Mouse (Mus musculus): ENCODE measurements around the gene Kansl1. TPM values are rescaled to one million over a fixed set of nuclear protein-coding genes. Genes with fewer than 3 reads are reported as not detected.

Kansl1 gene
- total RNA-seq, 2 experiments from 2014 or later: 68.0 to 71.7 TPM

DNA sequence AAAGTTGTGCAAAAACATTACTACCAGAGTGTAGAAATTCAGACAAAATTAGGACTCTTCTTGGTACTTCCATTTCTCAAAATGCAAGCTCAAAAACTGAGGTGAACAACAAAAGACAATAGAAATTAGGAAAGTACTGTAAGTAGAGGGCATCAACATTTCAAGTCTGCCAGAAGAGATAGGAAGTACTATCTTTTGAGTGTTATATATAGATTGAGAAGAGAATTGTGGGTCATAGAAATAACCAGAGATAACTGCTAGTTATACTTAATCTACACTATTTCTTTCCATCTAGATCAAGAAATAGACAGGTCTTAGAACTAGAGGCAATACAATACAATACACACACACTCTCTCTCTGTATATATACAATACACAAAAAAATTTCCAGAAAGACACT is 30.2 kb downstream of the Kansl1 start:
- DNase-seq: no peak

DNA sequence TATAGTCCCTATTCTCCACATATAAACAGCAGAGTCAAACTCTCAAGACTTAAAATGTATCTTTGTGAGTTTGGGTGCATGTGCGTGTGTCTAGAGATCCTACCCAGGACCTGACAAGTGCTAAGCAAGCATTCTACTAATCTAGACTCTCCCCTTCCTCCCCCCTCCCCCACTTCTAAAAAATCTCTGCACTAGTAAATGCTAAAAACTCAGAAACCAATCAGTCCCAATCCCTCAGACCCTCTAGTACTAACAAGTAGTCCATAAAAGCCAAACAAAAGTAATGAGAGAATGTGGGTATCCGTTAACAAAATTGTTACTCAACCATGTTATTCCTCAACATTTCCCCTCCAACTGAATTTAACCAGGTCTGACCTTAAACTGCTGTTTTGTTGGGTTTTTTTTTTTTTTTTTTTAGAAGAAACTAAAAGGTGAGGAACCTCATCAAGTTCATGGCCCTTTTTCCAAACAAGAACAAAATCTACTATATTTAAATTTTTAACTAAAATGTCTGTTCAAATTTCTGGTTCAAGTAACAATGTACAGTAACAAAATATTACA is 32.2 kb downstream of the Kansl1 start:
- DNase-seq: no peak

DNA sequence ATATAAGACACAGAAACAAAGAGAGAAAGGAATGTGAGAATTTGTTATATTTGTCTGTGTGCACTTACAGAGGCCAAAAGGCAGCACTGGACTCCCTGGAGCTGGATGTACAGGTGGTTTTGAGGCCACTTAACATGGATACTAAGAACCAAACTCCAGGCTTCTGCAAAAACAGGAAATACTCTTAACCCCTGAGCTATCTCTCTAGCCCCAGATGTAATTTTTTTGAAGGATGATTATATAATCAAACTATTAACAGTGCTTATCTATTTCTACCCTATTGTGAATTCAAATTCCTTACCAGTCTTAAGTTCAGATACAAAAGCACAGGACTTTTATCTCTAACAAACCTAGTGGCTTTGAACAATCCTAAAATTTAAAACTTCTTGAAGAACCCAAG is 32.9 kb downstream of the Kansl1 start:
- no peak for DNase-seq

DNA sequence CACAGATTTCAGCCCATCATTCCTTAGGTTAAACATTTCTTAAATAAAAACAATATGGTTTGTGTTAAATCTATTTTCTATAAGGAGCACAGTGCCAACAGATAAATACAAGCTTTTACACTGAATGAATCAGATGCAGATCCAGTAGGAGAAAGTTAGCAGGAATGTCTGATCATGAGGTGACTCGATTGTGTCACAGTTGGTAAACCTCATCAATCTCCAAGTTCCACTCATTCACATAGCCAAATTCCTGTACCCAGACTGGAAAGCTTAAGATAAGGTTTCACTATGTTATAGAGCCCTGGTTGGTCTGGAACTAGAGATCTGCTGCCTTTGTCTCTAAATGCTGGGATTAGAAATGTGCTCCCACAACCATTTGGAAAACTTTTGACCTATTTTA is 33.5 kb downstream of the Kansl1 start:
- DNase-seq: no peak

DNA sequence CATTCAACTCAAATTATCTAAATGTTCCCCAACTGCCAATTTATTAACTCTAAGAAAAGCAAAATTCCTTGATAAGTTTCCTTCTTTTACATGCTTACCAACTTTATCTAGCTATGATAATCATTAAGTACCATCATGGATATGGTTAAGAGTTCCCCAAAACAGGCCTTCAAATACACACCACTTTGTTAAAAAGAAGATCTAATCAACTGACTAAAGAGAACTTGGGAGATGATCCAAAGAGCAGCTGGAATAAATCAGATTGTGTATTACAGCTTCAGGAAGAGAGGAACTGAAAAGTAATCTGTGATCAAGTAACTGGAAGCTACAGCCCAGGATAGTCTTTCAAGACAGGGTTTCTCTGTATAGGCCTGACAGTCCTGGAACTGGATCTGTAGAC is 36.4 kb downstream of the Kansl1 start:
- DNase-seq: no peak

DNA sequence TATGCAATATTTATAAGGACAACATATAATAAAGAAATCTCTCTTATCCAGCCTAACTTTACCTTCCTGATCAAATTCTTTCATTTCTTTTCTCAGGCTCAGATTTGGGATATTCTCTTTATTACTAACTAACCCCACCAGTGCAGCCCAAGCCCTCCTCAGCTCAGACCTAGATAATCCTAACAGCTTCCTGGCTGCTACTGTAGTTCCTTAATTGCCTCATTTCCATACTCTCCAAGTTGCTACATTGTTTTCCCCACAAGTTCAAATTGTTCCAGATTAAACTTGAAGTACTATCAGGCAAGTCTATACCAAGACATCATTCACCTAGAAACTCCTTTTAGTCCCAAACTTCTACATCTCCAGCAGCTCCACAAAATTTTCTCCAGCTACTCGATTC is 36.9 kb downstream of the Kansl1 start:
- no peak for DNase-seq

DNA sequence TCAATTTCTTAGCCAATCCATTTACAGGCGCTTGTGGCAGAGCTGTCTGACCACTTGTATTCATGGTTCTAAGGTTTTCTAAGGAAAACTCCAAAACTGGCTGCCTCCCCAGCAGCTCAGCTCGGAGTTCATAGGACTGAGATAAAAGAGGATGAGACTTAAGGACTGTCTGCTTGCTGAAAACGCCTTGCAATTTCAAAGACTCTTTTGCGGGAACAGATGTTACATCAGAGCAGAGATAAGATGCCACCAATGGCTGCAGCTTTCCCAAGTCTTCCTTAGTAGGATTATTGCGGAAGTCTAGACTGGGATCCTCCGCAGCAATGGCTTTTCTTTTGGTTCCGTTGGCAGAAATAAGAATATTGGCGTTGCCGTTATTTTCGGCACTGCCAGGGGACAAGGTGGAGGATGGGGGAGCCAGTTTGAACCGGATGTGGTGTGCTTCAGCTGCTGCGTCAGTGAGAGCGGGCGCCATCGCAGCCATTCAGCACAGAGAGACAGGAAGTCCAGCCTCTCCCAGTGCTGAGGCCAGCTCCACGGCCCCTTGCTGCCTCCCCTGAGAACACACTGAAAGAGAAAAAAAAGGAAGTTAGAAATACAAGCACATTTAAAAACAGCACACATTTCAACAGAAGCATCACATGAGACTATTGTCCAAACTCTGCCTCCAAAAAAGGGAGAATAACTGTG is 43.8 kb downstream of the Kansl1 start:
- peak; percentile 32 to 44 for DNase-seq

DNA sequence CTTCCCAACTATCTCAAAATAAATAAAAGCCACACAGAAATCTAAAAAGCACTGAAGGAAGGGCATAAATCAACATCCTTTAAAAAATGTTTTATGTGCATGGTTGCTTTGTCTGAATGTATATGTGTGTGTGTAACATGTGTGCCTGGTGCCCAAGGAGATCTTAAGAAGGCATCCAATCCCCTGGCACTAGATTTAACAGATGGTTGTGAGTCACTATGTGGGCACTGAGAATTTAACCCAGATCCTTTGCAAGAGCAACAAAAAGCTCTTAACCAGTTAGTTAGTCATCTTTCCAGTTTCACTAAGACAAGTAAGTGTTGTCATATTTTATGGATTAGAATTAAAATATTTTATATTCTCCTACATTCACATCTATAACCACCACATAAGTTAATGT is 56.4 kb downstream of the Kansl1 start:
- no peak for DNase-seq

DNA sequence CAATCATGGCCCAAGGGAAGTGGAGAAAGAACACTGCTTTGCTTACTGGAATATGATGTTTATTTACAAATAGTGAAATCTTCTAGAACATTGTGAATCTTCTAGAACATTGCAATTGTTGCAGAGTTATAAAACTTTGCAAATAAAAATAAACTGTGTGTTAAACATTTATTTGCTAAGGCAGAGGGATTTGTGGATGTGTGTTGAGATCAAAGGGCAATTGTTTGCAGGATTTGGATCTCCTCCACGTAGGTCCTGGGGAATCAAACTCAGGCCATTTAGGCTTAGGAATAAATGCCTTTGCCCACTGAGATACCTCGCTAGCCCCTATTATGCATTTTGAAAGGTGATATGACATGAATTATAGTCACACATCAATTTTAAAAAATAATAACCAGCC is 61.3 kb downstream of the Kansl1 start:
- DNase-seq: no peak

DNA sequence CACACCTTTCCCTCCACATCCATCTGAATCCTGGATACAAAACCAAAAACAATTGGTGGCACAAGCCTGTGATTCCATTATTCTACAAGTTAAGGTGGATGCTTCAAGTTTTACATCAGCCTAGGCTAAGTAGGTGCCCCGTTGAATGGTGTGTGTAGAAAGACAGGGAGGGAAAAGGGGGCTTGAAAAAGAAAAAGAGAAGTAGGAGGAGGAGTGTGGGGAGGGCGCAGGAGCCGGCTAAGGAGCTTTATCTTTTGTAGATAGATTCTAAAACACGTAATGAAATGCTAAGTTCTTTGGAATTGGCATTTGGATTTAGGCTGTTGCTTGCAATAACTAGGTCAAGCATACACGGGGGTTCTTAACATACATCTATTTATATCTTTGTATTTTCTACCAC is 67.7 kb downstream of the Kansl1 start:
- no peak for DNase-seq

DNA sequence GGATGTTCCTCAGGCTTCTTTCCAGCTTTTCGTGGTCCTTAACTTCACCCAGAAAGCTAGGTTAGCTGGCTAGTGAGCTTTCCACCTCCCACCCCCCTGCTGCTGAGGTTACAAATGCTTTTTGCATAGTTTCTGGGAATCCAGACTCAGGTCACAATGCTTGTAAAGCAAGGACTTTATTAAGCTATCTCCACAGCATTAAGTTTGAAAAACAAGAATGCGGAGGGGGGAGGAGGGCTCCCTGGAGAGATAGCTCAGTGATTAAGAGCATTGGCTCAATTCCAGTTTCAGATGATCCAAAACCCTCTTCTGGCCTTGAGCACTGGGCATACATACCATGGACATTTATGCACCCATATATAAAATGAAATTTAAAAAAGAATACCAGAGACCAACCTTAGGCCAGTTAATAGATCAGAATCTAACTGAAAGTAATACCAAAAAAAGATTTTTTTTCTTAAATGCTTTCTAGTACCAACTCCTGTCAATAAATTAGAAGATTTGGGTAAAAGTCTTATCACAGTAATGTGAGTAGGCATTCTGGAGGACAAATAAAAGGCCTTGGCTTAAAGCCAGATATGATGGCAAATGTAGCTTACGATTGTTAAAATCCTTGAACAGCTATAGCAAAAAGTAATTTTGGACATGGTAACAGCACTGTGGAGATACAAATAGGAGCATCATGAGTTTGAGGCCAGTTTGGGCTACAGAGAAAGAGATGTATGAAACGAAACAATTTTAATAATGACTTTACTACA is 69.0 kb downstream of the Kansl1 start:
- DNase-seq: no peak

DNA sequence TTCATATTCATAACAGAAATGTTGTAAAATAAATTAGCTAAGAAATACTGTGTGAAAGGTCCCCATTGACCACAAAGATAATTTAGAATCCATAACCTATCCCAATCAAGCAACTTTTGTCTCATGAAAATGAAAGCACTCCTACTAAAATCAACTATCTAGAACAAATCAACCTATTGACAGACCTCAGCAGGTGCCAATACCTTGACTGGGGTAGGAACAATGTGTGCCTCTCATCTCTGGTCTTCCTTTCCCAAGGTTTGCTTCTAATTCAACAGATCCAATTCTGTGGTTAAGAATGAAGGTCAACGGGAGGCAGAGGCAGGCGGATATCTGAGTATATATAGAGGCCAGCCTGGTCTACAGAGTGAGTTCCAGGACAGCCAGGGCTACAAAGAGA is 73.0 kb downstream of the Kansl1 start:
- DNase-seq: no peak

DNA sequence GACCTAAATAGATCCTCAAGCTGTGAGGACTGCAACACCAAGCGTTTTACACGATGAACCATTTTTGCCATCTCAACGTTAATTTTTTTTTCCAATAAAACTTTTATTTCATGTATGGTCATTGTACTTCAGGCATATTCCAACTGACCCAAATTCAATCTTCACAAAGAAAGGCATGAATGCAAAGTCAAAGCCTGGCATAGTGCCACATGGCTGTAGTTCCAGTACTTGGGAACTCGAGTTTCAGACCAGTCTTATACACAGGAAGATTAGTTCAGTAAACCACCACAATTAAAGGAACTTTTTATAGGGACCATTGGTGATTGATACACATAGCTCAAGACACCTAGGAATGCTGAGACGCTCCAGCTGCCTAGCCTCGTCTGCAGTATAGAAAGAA is 75.5 kb downstream of the Kansl1 start:
- DNase-seq: no peak

DNA sequence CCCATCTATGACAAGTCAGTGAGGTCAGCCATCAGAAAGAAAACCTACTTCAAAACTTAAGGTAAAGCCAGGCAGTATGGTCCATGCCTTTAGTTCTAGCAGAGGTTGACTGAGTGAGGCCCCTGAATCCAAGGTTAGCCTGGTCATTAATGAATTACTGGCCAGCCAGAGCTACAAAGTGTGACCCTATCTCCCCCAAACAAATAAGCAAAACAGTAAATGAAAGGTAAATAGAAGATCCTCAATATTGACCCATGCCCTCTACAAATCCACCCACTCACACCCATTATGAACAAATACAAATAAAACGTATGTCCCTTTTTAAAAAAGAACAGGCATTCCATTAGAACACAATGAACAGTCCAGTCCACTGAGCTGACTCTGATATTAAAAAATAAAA is 76.5 kb downstream of the Kansl1 start:
- DNase-seq: no peak

DNA sequence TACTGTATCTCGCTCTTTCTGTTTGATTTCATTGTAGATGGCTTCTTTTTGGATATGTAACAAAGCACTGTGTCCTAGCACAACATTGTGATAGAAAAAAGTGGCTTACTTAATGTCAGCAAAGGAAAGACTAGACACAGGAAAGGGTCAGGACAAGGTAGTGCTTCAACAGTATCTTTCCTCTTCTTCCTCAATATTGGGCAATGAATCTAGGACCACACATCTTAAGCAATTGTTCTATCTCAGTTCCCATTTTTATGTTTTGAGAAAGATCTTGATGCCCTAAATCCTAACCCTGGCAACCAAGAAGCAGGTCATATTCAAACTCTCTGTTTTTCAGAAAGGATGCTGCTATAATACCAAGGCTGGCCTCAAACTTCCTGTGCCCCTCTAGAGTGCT is 81.4 kb downstream of the Kansl1 start:
- no peak for DNase-seq

DNA sequence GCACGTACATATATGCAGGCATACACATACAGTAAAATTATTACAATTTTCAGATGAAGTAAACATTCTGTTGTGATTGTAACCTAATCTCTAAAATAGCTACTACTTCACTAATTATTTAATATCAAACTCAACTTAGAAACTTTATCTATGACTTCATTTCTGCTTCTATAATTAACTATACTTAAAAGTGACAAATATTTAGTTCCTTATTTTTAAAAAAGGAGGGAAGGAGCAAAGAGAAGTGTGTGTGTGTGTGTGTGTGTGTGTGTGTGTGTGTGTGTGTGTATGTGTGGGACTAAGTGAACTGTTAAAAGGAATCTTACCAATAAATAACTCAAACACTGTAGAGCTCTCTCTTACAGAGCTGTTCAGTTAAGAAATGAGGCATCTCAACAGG is 82.1 kb downstream of the Kansl1 start:
- no peak for DNase-seq

DNA sequence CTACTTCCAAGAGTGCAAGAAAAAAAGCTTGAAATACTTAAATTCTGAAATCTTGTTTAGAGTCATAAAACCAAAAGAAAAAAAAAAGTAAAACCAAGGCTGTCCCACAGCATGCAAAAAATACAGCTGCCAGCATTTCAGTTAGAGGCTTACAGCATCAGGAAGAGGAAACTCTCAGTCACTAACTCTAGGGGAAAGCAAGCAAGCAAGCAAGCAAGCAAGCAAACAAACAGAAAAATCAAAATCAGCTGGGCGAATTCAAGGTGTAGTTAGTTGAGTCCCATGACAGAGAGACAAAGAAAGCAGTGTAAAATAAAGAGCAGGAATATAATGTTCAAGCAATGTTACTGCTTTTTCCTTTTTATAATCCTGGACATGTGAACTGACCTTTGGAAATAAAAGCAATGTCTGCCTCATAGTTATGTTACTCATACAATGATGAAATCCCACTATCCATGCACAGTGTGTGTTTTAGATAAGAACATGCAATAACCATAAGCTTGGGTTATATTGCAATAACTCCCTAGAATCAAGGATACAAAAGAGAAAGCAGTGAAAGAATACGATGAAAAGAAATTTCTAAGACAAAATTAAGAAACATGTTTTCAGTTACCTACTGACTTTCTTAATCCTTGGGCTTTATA is 85.4 kb downstream of the Kansl1 start:
- DNase-seq: no peak

DNA sequence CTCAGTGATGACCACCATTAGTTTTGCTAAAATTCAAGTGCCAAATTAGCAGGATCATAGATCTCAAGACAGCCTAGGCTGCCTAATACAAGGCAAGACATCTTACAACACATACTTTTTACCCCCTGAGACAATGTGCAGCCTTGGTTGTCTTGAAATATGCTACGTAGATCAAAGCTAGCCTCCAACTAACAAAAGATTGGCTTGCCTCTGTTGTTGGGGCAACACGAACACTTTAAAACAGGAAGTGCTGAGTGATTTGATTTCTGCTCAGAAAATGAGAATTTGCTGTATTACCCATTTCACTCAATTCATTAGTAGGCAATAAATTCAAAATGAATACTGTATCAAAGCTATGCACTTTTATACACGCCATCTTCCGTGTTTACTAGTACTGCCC is 86.8 kb downstream of the Kansl1 start:
- no peak for DNase-seq

DNA sequence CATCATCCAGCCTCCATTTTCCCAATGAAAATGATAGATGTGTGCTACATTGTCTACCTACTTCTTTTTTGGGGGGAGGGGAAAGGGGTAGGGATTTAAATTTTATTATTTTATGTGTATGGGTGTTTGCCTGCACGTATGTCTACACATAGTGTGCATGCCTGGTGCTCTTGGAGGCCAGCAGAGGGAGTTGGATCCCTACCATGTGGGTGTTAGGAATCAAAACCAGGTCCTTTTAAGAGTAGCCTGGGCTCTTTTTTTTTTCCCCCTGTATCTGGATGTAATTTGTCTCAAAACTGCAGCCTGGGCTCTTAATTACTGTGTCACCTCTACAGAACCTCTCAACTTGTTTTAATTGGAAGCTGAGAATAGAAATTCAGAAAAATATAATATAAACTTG is 89.0 kb downstream of the Kansl1 start:
- DNase-seq: no peak

DNA sequence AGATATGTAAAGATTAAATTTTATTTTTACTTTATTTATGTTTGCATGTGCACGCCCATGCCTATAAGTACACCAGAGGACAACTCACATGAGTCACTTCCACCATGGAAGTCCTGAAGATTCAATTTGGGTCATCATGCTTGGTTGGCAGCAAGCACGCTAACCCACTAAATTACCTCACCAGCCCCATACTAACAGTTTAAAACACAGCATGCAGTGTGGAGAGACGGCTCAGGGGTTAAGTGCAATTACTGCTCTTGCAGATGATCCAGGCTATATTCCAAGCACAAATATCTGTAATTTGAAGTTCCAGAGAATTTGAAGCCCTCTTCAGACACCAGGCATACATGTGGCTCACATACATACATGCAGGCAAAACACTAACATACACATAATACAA is 92.4 kb downstream of the Kansl1 start:
- no peak for DNase-seq

DNA sequence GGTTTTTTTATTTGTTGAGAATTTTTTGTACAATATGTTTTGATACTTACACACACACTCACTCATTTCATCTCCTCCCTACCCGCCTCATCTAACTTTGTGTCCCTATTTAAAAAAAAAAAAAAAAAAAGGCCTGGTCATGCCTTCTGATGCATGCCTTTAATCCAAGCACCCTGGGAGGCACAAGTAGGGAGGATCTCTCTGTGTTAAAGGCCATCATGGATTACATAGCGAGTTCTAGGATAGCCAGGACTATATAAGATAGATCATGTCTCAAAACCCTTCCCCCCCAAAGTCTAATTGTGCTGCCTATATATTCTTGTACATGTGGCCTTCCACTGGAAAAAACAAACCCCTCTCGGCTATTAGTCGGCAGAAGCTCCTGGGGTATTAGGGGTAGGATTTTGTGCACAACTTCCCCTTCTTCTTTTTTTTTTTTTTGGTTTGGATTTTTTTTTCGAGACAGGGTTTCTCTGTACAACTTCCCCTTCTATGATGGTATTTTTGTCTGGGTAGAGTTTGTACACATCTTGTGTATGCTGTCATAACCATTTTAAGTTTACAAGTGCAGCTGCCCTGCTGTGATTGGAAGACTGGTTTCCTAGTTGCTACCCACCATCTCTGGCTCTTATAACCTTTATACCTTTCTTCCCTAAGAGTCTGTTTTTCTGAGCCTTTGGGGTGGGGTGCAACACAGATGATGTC is 101.0 kb downstream of the Kansl1 start:
- DNase-seq: no peak

DNA sequence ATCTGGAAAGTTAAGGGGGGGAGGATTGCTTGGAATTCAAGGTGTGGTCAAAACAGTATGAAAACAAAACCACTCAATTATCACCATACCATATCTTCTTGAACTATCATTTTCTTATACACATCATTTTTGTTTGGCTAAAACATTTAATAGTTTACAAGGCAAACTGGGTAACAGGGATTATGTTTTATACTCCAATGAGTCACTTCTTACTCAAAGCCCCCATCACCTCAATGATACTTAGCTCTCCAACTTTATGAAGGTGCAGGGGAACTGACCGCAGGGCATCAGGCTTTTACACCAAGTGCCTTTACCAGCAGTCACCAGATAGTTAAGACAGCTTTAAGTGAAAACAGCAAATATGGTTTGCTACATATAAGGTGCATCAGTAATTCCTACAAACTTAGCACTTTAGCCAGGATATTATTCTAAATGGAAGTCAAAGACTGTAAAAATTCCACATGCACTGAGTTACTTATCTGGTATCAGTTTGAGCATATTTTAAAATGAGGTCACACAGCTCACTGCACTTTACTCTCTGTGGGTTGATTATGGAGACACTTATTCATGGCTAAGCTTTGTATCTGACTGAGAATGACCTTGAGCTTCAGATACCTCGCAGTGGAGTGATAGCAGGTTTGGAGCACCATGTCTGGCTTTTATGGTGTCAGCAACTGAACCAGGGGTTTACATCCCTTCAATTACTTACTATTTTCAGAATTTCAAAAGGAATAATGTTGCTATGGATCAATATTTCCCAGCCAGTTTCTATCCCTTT is 104.6 kb downstream of the Kansl1 start:
- no peak for DNase-seq
